Mouse (Mus musculus): ENCODE measurements at regions not wholly inside any gene's neighbourhood (a gene's known extent, or its start where the extent isn't known, plus 50 kb on each side); places are given as distances from the start of the nearest gene placed in this dataset.
A peak's percentile ranks its signal among the peaks of the same experiment; 100 is the strongest.

GRCm38 (mm10) chr1:183677585-183677984, 259.6 kb downstream of the Hhipl2 start:
- TF ChIP-seq CTCF (IDR thresholded peaks at IDR 0.05) (no peak), EP300 (IDR thresholded peaks at IDR 0.05) (no peak)
- H3K27ac ChIP-seq (ENCODE audit: low read length), result no peak overlapping the region
- H3K4me2 ChIP-seq (replicated peaks; ENCODE audit: low read depth, low read length), result no peak overlapping the region
- no peak for DNase-seq (ENCODE audit: low spot score)
- ATAC-seq, result no peak
- no peaks in the 10 kb centered on the region for H3K36me3 ChIP-seq (ENCODE audit: insufficient read depth, low read length)
- H3K9ac ChIP-seq (replicated peaks; ENCODE audit: low read depth), result no peak overlapping the region
- no peaks in the 10 kb centered on the region for H3K9me3 ChIP-seq (ENCODE audit: low read length)
- 90% methylated on average over 4 of the region's 4 CpGs for WGBS
- H3K4me3 ChIP-seq (ENCODE audit: low read depth, low read length), result no peak overlapping the region
- H3K4me1 ChIP-seq (ENCODE audit: insufficient read depth, low read depth, low read length), result no peaks in the 10 kb centered on the region
- H3K27me3 ChIP-seq (replicated peaks; ENCODE audit: insufficient read depth, low read length), result no peaks in the 10 kb centered on the region

GRCm38 (mm10) chr1:183679949-183680348, 261.9 kb downstream of the Hhipl2 start:
- Histone ChIP-seq H3K27ac (ENCODE audit: low read length) (no peak overlapping the region), H3K4me3 (ENCODE audit: low read depth, low read length) (no peak overlapping the region), H3K9me3 (ENCODE audit: low read length) (no peaks in the 10 kb centered on the region), H3K4me1 (ENCODE audit: insufficient read depth, low read depth, low read length) (no peaks in the 10 kb centered on the region), H3K9ac (replicated peaks; ENCODE audit: low read depth) (no peak overlapping the region), H3K36me3 (ENCODE audit: insufficient read depth, low read length) (no peaks in the 10 kb centered on the region), H3K27me3 (replicated peaks; ENCODE audit: insufficient read depth, low read length) (no peaks in the 10 kb centered on the region), H3K4me2 (replicated peaks; ENCODE audit: low read depth, low read length) (0 out of 2 replicates have a peak overlapping the region, but pooled peaks have one; percentile 8)
- peak; percentile 83 for ATAC-seq
- TF ChIP-seq CTCF (IDR thresholded peaks at IDR 0.05), result no peak
- TF ChIP-seq EP300 (IDR thresholded peaks at IDR 0.05), result 0 out of 2 replicates have a peak, but pooled peaks have one; percentile 35
- DNase-seq (ENCODE audit: low spot score), result peak; percentile 88
- WGBS, result 18% methylated on average over 11 of the region's 11 CpGs

- Histone ChIP-seq H3K36me3 (ENCODE audit: insufficient read depth, low read length) (no peaks in the 10 kb centered on the region), H3K27me3 (replicated peaks; ENCODE audit: insufficient read depth, low read length) (no peaks in the 10 kb centered on the region), H3K27ac (ENCODE audit: low read length) (no peak overlapping the region), H3K9ac (replicated peaks; ENCODE audit: low read depth) (no peak overlapping the region), H3K4me2 (replicated peaks; ENCODE audit: low read depth, low read length) (no peak overlapping the region), H3K4me3 (ENCODE audit: low read depth, low read length) (no peak overlapping the region), H3K9me3 (ENCODE audit: low read length) (no peaks in the 10 kb centered on the region), H3K4me1 (ENCODE audit: insufficient read depth, low read depth, low read length) (no peaks in the 10 kb centered on the region)
- DNase-seq (ENCODE audit: low spot score) (peak; percentile 44), ATAC-seq (no peak)
- no peak for TF ChIP-seq CTCF (IDR thresholded peaks at IDR 0.05)
- TF ChIP-seq EP300 (IDR thresholded peaks at IDR 0.05), result no peak
- 56% methylated on average over 5 of the region's 5 CpGs for WGBS
Observed at GRCm38 (mm10) chr1:183686056-183686455, 268.0 kb downstream of the Hhipl2 start.

GRCm38 (mm10) chr1:183692756-183693155, 274.7 kb downstream of the Hhipl2 start:
- TF ChIP-seq CTCF (IDR thresholded peaks at IDR 0.05), result no peak
- TF ChIP-seq EP300 (IDR thresholded peaks at IDR 0.05), result no peak
- Histone ChIP-seq H3K9me3 (ENCODE audit: low read length) (no peaks in the 10 kb centered on the region), H3K27me3 (replicated peaks; ENCODE audit: insufficient read depth, low read length) (no peaks in the 10 kb centered on the region), H3K27ac (ENCODE audit: low read length) (no peak overlapping the region), H3K4me3 (ENCODE audit: low read depth, low read length) (no peak overlapping the region), H3K9ac (replicated peaks; ENCODE audit: low read depth) (no peak overlapping the region), H3K36me3 (ENCODE audit: insufficient read depth, low read length) (no peaks in the 10 kb centered on the region), H3K4me1 (ENCODE audit: insufficient read depth, low read depth, low read length) (no peaks in the 10 kb centered on the region), H3K4me2 (replicated peaks; ENCODE audit: low read depth, low read length) (no peak overlapping the region)
- WGBS, result 63% methylated on average over 5 of the region's 5 CpGs
- ATAC-seq (no peak), DNase-seq (ENCODE audit: low spot score) (no peak)

- ATAC-seq, result no peak
- TF ChIP-seq CTCF (IDR thresholded peaks at IDR 0.05), result peak; percentile 52
- no peak for TF ChIP-seq EP300 (IDR thresholded peaks at IDR 0.05)
- no peaks in the 10 kb centered on the region for H3K27me3 ChIP-seq (replicated peaks; ENCODE audit: insufficient read depth, low read length)
- WGBS, result 79% methylated on average over 11 of the region's 11 CpGs
- H3K36me3 ChIP-seq (ENCODE audit: insufficient read depth, low read length), result no peaks in the 10 kb centered on the region
- H3K9me3 ChIP-seq (ENCODE audit: low read length), result no peaks in the 10 kb centered on the region
- H3K4me3 ChIP-seq (ENCODE audit: low read depth, low read length), result no peak overlapping the region
- H3K4me2 ChIP-seq (replicated peaks; ENCODE audit: low read depth, low read length), result no peak overlapping the region
- H3K4me1 ChIP-seq (ENCODE audit: insufficient read depth, low read depth, low read length), result no peaks in the 10 kb centered on the region
- no peak for DNase-seq (ENCODE audit: low spot score)
- H3K27ac ChIP-seq (ENCODE audit: low read length), result no peak overlapping the region
- no peak overlapping the region for H3K9ac ChIP-seq (replicated peaks; ENCODE audit: low read depth)
Observed at GRCm38 (mm10) chr1:183699284-183699683, 281.3 kb downstream of the Hhipl2 start.

- no peaks in the 10 kb centered on the region for H3K4me1 ChIP-seq (ENCODE audit: insufficient read depth, low read depth, low read length)
- H3K27me3 ChIP-seq (replicated peaks; ENCODE audit: insufficient read depth, low read length), result no peaks in the 10 kb centered on the region
- H3K27ac ChIP-seq (ENCODE audit: low read length), result no peak overlapping the region
- 69% methylated on average over 2 of the region's 2 CpGs for WGBS
- no peak for TF ChIP-seq CTCF (IDR thresholded peaks at IDR 0.05)
- H3K9me3 ChIP-seq (ENCODE audit: low read length), result no peaks in the 10 kb centered on the region
- H3K9ac ChIP-seq (replicated peaks; ENCODE audit: low read depth), result no peak overlapping the region
- H3K36me3 ChIP-seq (ENCODE audit: insufficient read depth, low read length), result no peaks in the 10 kb centered on the region
- H3K4me2 ChIP-seq (replicated peaks; ENCODE audit: low read depth, low read length), result no peak overlapping the region
- peak; percentile 75 for ATAC-seq
- DNase-seq (ENCODE audit: low spot score), result peak; percentile 37
- no peak overlapping the region for H3K4me3 ChIP-seq (ENCODE audit: low read depth, low read length)
Observed at GRCm38 (mm10) chr1:183702888-183703287, 284.9 kb downstream of the Hhipl2 start.

GRCm38 (mm10) chr1:183712895-183713294, 294.9 kb downstream of the Hhipl2 start:
- no peak for DNase-seq (ENCODE audit: low spot score)
- H3K27ac ChIP-seq (ENCODE audit: low read length), result no peak overlapping the region
- TF ChIP-seq CTCF (IDR thresholded peaks at IDR 0.05) (no peak), EP300 (IDR thresholded peaks at IDR 0.05) (no peak)
- no peaks in the 10 kb centered on the region for H3K4me1 ChIP-seq (ENCODE audit: insufficient read depth, low read depth, low read length)
- no peaks in the 10 kb centered on the region for H3K36me3 ChIP-seq (ENCODE audit: insufficient read depth, low read length)
- H3K9ac ChIP-seq (replicated peaks; ENCODE audit: low read depth), result no peak overlapping the region
- no peaks in the 10 kb centered on the region for H3K27me3 ChIP-seq (replicated peaks; ENCODE audit: insufficient read depth, low read length)
- no peak for ATAC-seq
- WGBS, result 71% methylated on average over 1 of the region's 1 CpGs
- no peak overlapping the region for H3K4me2 ChIP-seq (replicated peaks; ENCODE audit: low read depth, low read length)
- H3K4me3 ChIP-seq (ENCODE audit: low read depth, low read length), result no peak overlapping the region
- H3K9me3 ChIP-seq (ENCODE audit: low read length), result no peaks in the 10 kb centered on the region

Measured in lung, postnatal 0 days (tissue).